Mouse (Mus musculus): Measurements from ENCODE around the gene Papola.
"Not testable (repeated sequence)": the region's sequence is repeated elsewhere in the genome, so short reads cannot be mapped to it uniquely, and the experiment has no call there.

Gene Papola

GRCm38 (mm10) chr12:105806205-105806604, 21.7 kb downstream of the Papola start:
- no peak for DNase-seq

GRCm38 (mm10) chr12:105807416-105807815, 22.9 kb downstream of the Papola start:
- DNase-seq, result no peak

- no peak for DNase-seq
These were observed 24.5 kb downstream of the Papola start for GRCm38 (mm10) chr12:105808945-105809344.

- no peak for DNase-seq
These were observed 26.1 kb downstream of the Papola start for GRCm38 (mm10) chr12:105810608-105811007.

- no peak for DNase-seq
These were observed 29.5 kb downstream of the Papola start for GRCm38 (mm10) chr12:105813957-105814356.

- no peak for DNase-seq
These were observed 39.0 kb downstream of the Papola start for GRCm38 (mm10) chr12:105823472-105823871.

GRCm38 (mm10) chr12:105824743-105825142, 40.2 kb downstream of the Papola start:
- no peak for DNase-seq

GRCm38 (mm10) chr12:105825266-105825665, 40.8 kb downstream of the Papola start:
- no peak for DNase-seq

- DNase-seq, result no peak
These were observed 48.0 kb downstream of the Papola start for GRCm38 (mm10) chr12:105832541-105832940.

GRCm38 (mm10) chr12:105834926-105835325, 50.4 kb downstream of the Papola start:
- no peak for DNase-seq

GRCm38 (mm10) chr12:105835571-105835970, 51.1 kb downstream of the Papola start:
- DNase-seq, result no peak

GRCm38 (mm10) chr12:105836196-105836595, 51.7 kb downstream of the Papola start:
- peak; percentile 36 for DNase-seq

GRCm38 (mm10) chr12:105839096-105839495, 54.6 kb downstream of the Papola start:
- no peak for DNase-seq

GRCm38 (mm10) chr12:105840545-105840944, 56.1 kb downstream of the Papola start:
- DNase-seq, result not testable (repeated sequence)

- peak; percentile 48 for DNase-seq
These were observed 58.9 kb downstream of the Papola start for GRCm38 (mm10) chr12:105843243-105844005.

- DNase-seq, result no peak
These were observed 59.9 kb downstream of the Papola start for GRCm38 (mm10) chr12:105844406-105844805.

GRCm38 (mm10) chr12:105849102-105849501, 64.6 kb downstream of the Papola start:
- DNase-seq, result no peak

- DNase-seq, result no peak
These were observed 66.2 kb downstream of the Papola start for GRCm38 (mm10) chr12:105850675-105851074.

GRCm38 (mm10) chr12:105852798-105853197, 68.3 kb downstream of the Papola start:
- DNase-seq, result no peak

- peak; percentile 44 for DNase-seq
These were observed 70.1 kb downstream of the Papola start for GRCm38 (mm10) chr12:105854639-105855038.

GRCm38 (mm10) chr12:105857902-105858640, 73.6 kb downstream of the Papola start:
- DNase-seq, result no peak

GRCm38 (mm10) chr12:105862072-105862471, 77.6 kb downstream of the Papola start:
- no peak for DNase-seq

GRCm38 (mm10) chr12:105862607-105863006, 78.1 kb downstream of the Papola start:
- peak; percentile 48 for DNase-seq

GRCm38 (mm10) chr12:105863436-105863835, 78.9 kb downstream of the Papola start:
- no peak for DNase-seq
